Mouse (Mus musculus) liver, adult 2 months (tissue): ENCODE results near the gene Atrn.

Source experiments
- CTCF ChIP-seq: fragments of 200-500 bp; IDR thresholded peaks from 2 replicates; pipeline ENCODE4 v1.5.1; 2011; ENCODE audit warnings: low read depth, low read length, control low read depth
- POLR2A ChIP-seq: fragments of 200-500 bp; IDR thresholded peaks from 2 replicates; pipeline ENCODE4 v1.6.1; 2011; ENCODE audit warnings: low read length, control low read depth; ENCODE audit not compliant: insufficient read depth; ENCODE audit errors: extremely low read depth

DNA sequence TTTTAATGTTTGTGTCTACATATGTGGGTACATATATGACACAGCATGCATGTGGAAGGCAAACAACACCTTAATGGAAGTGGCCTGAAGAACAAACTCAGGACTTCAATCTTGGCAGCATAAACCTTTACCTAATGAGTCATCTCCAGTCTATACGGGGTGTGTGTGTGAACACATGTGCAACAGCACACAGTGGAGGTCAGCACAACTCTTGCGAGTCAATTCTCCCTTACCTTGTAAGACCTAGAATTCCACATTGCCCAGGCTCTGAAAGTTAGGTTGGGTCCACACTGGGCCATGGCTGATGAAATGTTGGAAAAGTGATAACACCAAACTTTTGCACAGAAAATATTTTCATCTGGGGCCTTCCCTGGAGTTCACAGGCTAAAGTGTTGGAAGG lies 124.3 kb downstream of the Atrn start:
- no peak for TF ChIP-seq CTCF
- TF ChIP-seq POLR2A: no peak
